Mouse (Mus musculus) left cerebral cortex, adult 8-10 months (tissue): Measurements from ENCODE around the gene Ccdc88a. TPM values are rescaled to one million over a fixed set of nuclear protein-coding genes. Genes with fewer than 3 reads are reported as not detected.

Source experiments
- DNase-seq, 2 experiments: peaks; one replicate each; pipeline ENCODE4 v3.0.0; 2022; ENCODE audit warnings: low spot score in 2 of 2
- total RNA-seq, 4 experiments: library from RNA; stranded (reverse); gene quantifications; 2 replicates each; pipeline ENCODE4 v1.2.4; 2022

The Ccdc88a gene
- total RNA-seq, 4 experiments from 2014 or later: 52.4 to 62.0 (median 60.7) TPM

DNA sequence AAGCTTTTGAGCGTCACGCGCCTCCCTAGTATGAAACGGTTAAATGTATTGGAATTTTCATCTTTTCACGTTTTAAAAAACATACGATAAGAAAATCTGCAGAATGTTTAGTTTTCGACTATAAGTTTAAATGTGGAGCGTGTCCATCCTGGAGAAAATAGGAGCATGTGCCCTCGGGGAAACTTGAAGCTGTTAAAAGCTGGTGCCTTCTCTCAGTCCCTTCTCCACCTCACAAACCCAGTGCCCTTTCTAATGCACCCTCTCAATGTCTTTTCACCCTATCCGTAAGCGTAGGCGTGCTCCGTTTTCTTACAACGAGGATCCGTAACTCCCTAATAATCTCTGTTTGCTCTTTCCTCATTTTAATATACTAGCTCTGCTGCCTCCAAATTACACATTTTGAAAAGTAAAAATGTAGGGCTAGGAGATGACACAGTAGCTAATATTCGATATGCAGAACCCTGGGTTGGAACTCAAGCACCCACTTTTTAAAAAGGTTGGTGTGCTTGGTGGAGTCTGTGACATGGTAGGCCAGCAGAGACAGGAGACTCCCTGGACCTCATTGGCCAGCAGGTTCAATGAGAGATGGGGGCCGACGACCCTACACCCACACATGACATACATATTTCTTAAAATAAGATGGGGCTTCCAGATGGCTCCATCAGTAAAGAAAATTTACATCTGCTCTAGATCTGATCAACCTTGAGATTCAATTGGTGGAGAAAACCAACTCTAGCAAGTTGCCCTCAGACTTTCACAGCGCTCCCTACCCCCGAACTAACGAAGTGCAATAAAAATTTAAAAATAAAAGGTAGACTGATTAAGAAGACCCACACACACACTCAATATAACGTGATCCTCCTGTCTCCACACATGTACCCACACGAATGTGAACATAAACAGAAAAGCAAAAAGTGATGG lies 175.3 kb downstream of the Ccdc88a start:
- no peak for DNase-seq

DNA sequence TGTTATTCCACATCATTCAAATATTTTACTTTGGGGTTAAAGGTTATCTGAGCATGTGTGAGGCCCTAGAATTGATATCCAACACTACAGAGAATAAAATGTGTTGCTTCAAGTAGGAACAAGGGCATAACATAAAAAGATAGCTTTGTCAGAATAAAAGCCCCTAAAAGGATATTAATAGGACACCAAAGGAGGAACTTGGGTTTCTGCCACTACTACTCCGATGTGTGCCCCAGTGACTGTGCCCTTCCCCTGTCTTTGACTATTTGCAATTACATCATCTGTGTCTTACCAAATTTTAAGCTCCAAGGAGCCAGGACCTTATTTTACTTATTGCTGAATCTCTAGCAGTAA lies 175.9 kb downstream of the Ccdc88a start:
- DNase-seq: no peak

Other genes with a start within 250 kb of the Ccdc88a start
- 10 to 100 TPM; 17.2 to 22.6 (median 20.9) TPM for gene Pnpt1, start 242.9 kb upstream of the Ccdc88a start, total RNA-seq
- 10 to 100 TPM; 49.1 to 62.8 (median 53.2) TPM for gene Ppp4r3b, start 200.8 kb upstream of the Ccdc88a start, total RNA-seq
- gene Cfap36, start 126.2 kb upstream of the Ccdc88a start, total RNA-seq: 100 to 1,000 TPM; 119 to 125 (median 120) TPM
- gene Prorsd1, start 141.4 kb downstream of the Ccdc88a start, total RNA-seq: 1 to 10 TPM; 3.2 to 6.5 (median 5.5) TPM
- gene Mtif2, start 152.8 kb downstream of the Ccdc88a start, total RNA-seq: 10 to 100 TPM; 31.6 to 36.7 (median 35.1) TPM
- under 1 TPM in 2 of 4 experiments, not detected in 2; 0.44 to 0.65 TPM for gene Clhc1, start 174.3 kb downstream of the Ccdc88a start, total RNA-seq
- gene Rps27a, start 174.5 kb downstream of the Ccdc88a start, total RNA-seq: 100 to 1,000 TPM; 532 to 582 (median 543) TPM